9 mouse cellular contexts compared by ENCODE assay signal in the genomic region with DNA sequence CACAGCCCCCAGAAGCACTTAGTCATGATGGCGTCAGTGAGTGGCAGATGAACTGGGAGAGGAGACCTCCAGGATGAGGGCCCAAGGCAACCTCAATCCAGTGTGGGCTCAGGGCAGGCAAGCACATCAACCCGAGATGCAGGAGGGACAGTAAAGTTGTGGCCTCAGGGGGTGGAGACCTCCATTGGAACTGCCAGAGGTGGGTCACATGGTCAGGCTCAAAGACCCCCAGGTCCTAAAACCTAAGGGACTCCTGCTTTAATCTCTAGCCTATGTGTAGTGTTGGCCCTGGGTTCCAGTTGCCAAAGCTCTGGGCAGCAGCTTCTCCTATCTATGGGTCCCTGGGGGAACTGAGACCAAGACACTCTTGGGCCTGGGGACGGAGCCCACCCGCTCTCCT. TPM values are rescaled to one million over a fixed set of nuclear protein-coding genes. Genes with fewer than 3 reads are reported as not detected.
DNase-seq lines count a peak whose midpoint lies in the region; ATAC-seq and TF ChIP-seq lines count a peak whose summit lies in the region.
"Had no signal": no experiment of that assay in that cellular context is flagged by ENCODE, and none has a peak within 500 bp of the region (broad histone marks: within the 10 kb centered on the region; RNA-seq: fewer than 3 reads in every experiment).

No protein-coding gene starts in this region.

- TF ChIP-seq POLR2A in bone marrow, adult 2 months (IDR thresholded peaks at IDR 0.05; ENCODE audit: borderline replicate concordance, control insufficient read depth, low read depth, low read length) = no peak

- H3K27ac ChIP-seq in kidney, embryonic 14.5 days (ENCODE audit: low read depth, low read length) = peak overlapping the region; percentile 21; the same call in 1 of the 2 replicates
- H3K27ac ChIP-seq in bone marrow, adult 2 months (ENCODE audit: control insufficient read depth, insufficient read depth, low read depth, low read length, poor library complexity) = peak overlapping the region; percentile 82
- H3K27ac ChIP-seq in brown adipose tissue, adult 24 weeks (replicated peaks; ENCODE audit: low read depth, low read length) = peak overlapping the region; percentile 68
- peak overlapping the region; percentile 76 for H3K27ac ChIP-seq in limb, embryonic 15.5 days

- H3K4me1 ChIP-seq in kidney, embryonic 14.5 days (ENCODE audit: control insufficient read depth, insufficient read depth, low read length) = peaks cover 17% of the 10 kb centered on the region
- H3K4me1 ChIP-seq in bone marrow, adult 2 months (ENCODE audit: control insufficient read depth, insufficient read depth, low read length) = peaks cover 20% of the 10 kb centered on the region
- H3K4me1 ChIP-seq in brown adipose tissue, adult 24 weeks (ENCODE audit: control insufficient read depth, insufficient read depth, insufficient read length, low read length) = peaks cover 23% of the 10 kb centered on the region
- H3K4me1 ChIP-seq in limb, embryonic 15.5 days = peaks cover 37% of the 10 kb centered on the region

- H3K9me3 ChIP-seq in kidney, embryonic 14.5 days (ENCODE audit: control insufficient read depth, low read length) = no peaks in the 10 kb centered on the region
- no peaks in the 10 kb centered on the region for H3K9me3 ChIP-seq in limb, embryonic 15.5 days
- H3K9me3 ChIP-seq: neural tube, embryonic 12.5 days had no signal

- no peak overlapping the region for H3K4me2 ChIP-seq in kidney, embryonic 14.5 days (replicated peaks; ENCODE audit: low read depth, low read length)
- H3K4me2 ChIP-seq in limb, embryonic 15.5 days = no peak overlapping the region
- H3K4me2 ChIP-seq: neural tube, embryonic 12.5 days had no signal

- no peak overlapping the region for H3K9ac ChIP-seq in kidney, embryonic 14.5 days (ENCODE audit: low read depth, low read length)
- H3K9ac ChIP-seq in limb, embryonic 15.5 days = no peak overlapping the region
- H3K9ac ChIP-seq: neural tube, embryonic 12.5 days had no signal

- ATAC-seq in kidney, embryonic 14.5 days (ENCODE audit: low FRiP score, low TSS enrichment) = no peak
- no peak for ATAC-seq in limb, embryonic 15.5 days (ENCODE audit: insufficient number of reproducible peaks, low FRiP score, low TSS enrichment, low read depth)
- ATAC-seq in inflammation-experienced regulatory T-cells, adult 6 months = no peak

- WGBS in kidney, embryonic 14.5 days = 79% methylated on average over 4 of the region's 4 CpGs
- 36% methylated on average over 4 of the region's 4 CpGs for WGBS in bone marrow, adult 2 months
- WGBS in limb, embryonic 15.5 days = 70% methylated on average over 4 of the region's 4 CpGs

- no peaks in the 10 kb centered on the region for H3K27me3 ChIP-seq in kidney, embryonic 14.5 days (ENCODE audit: control insufficient read depth, insufficient read depth, low read length)
- no peaks in the 10 kb centered on the region for H3K27me3 ChIP-seq in limb, embryonic 15.5 days
- H3K27me3 ChIP-seq: neural tube, embryonic 12.5 days had no signal

- TF ChIP-seq CTCF in bone marrow, adult 2 months (IDR thresholded peaks at IDR 0.05; ENCODE audit: control insufficient read depth, insufficient read depth, low read length) = no peak

- DNase-seq in kidney, postnatal 4 days = no peak
- DNase-seq in cerebellum, adult 9-10 months = no peak
- DNase-seq: lung, adult 2 months had no signal

- H3K4me3 ChIP-seq in kidney, embryonic 14.5 days (ENCODE audit: low read length) = no peak overlapping the region
- peak overlapping the region; percentile 66 for H3K4me3 ChIP-seq in bone marrow, adult 2 months (replicated peaks; ENCODE audit: control insufficient read depth, low read depth, low read length)
- H3K4me3 ChIP-seq in brown adipose tissue, adult 24 weeks (ENCODE audit: insufficient read depth, low read depth, low read length) = no peak overlapping the region
- no peak overlapping the region for H3K4me3 ChIP-seq in limb, embryonic 15.5 days
- H3K4me3 ChIP-seq: neural tube, embryonic 12.5 days had no signal

- no peaks in the 10 kb centered on the region for H3K36me3 ChIP-seq in kidney, embryonic 14.5 days (ENCODE audit: control insufficient read depth, insufficient read depth, low read length)
- H3K36me3 ChIP-seq in limb, embryonic 15.5 days = no peaks in the 10 kb centered on the region
- H3K36me3 ChIP-seq: neural tube, embryonic 12.5 days had no signal

RNA-seq across cellular contexts. Expression of a gene that starts 0.8 kb away (rescaled TPM):
- polyA plus RNA-seq in kidney, embryonic 14.5 days (2014; fragmentation: Nextera tagmentation; extraction: Ambion mirVana) = 2.8 and 3.0 TPM in 2 replicates
- 12.7 and 47.1 TPM in 2 replicates for polyA plus RNA-seq in bone marrow, adult 2 months (2011; ENCODE audit: insufficient read depth, insufficient read length, low replicate concordance, missing spikeins)
- 1.8 and 2.2 TPM in 2 replicates for polyA plus RNA-seq in brown adipose tissue, adult 24 weeks (2012; ENCODE audit: insufficient read depth, insufficient read length, missing spikeins)
- 2.7 and 4.2 TPM in 2 replicates for polyA plus RNA-seq in limb, embryonic 15.5 days (2015; fragmentation: Nextera tagmentation; extraction: Ambion mirVana)
- polyA plus RNA-seq in inflammation-experienced regulatory T-cells, adult 6 months (2017; shearing (Covaris generic)) = under 1 TPM in 1 of 3 experiments, not detected in 2; 0.36 TPM

RNA-seq across cellular contexts. Expression of a gene that starts 6.2 kb away (rescaled TPM):
- 7.0 and 12.4 TPM in 2 replicates for polyA plus RNA-seq in kidney, embryonic 14.5 days (2014; fragmentation: Nextera tagmentation; extraction: Ambion mirVana)
- polyA plus RNA-seq in bone marrow, adult 2 months (2011; ENCODE audit: insufficient read depth, insufficient read length, low replicate concordance, missing spikeins) = 80.1 and 177 TPM in 2 replicates
- polyA plus RNA-seq in brown adipose tissue, adult 24 weeks (2012; ENCODE audit: insufficient read depth, insufficient read length, missing spikeins) = 25.3 and 25.4 TPM in 2 replicates
- 26.1 and 30.5 TPM in 2 replicates for polyA plus RNA-seq in limb, embryonic 15.5 days (2015; fragmentation: Nextera tagmentation; extraction: Ambion mirVana)
- polyA plus RNA-seq in inflammation-experienced regulatory T-cells, adult 6 months (2017; shearing (Covaris generic)) = 10 to 100 TPM; 23.5 to 38.0 (median 26.2) TPM

RNA-seq across cellular contexts. Expression of a gene that starts 16.2 kb away (rescaled TPM):
- 397 and 412 TPM in 2 replicates for polyA plus RNA-seq in kidney, embryonic 14.5 days (2014; fragmentation: Nextera tagmentation; extraction: Ambion mirVana)
- 41.6 and 58.3 TPM in 2 replicates for polyA plus RNA-seq in bone marrow, adult 2 months (2011; ENCODE audit: insufficient read depth, insufficient read length, low replicate concordance, missing spikeins)
- 1,010 and 1,143 TPM in 2 replicates for polyA plus RNA-seq in brown adipose tissue, adult 24 weeks (2012; ENCODE audit: insufficient read depth, insufficient read length, missing spikeins)
- polyA plus RNA-seq in limb, embryonic 15.5 days (2015; fragmentation: Nextera tagmentation; extraction: Ambion mirVana) = 244 and 254 TPM in 2 replicates
- polyA plus RNA-seq in inflammation-experienced regulatory T-cells, adult 6 months (2017; shearing (Covaris generic)) = 100 to 1,000 TPM; 219 to 266 (median 256) TPM

RNA-seq across cellular contexts. Expression of a gene that starts 21.8 kb away (rescaled TPM):
- polyA plus RNA-seq in kidney, embryonic 14.5 days (2014; fragmentation: Nextera tagmentation; extraction: Ambion mirVana) = 26.2 and 35.0 TPM in 2 replicates
- polyA plus RNA-seq in bone marrow, adult 2 months (2011; ENCODE audit: insufficient read depth, insufficient read length, low replicate concordance, missing spikeins) = 116 and 292 TPM in 2 replicates
- 5.3 and 7.7 TPM in 2 replicates for polyA plus RNA-seq in brown adipose tissue, adult 24 weeks (2012; ENCODE audit: insufficient read depth, insufficient read length, missing spikeins)
- polyA plus RNA-seq in limb, embryonic 15.5 days (2015; fragmentation: Nextera tagmentation; extraction: Ambion mirVana) = 46.3 and 52.4 TPM in 2 replicates
- 10 to 100 TPM; 57.2 to 85.0 (median 60.4) TPM for polyA plus RNA-seq in inflammation-experienced regulatory T-cells, adult 6 months (2017; shearing (Covaris generic))

RNA-seq across cellular contexts. Expression of a gene that starts 29.7 kb away (rescaled TPM):
- not detected in 2 replicates for polyA plus RNA-seq in kidney, embryonic 14.5 days (2014; fragmentation: Nextera tagmentation; extraction: Ambion mirVana)
- polyA plus RNA-seq in bone marrow, adult 2 months (2011; ENCODE audit: insufficient read depth, insufficient read length, low replicate concordance, missing spikeins) = 1.6 and 4.4 TPM in 2 replicates
- polyA plus RNA-seq in brown adipose tissue, adult 24 weeks (2012; ENCODE audit: insufficient read depth, insufficient read length, missing spikeins) = not detected in 2 replicates
- 3.7 and 6.7 TPM in 2 replicates for polyA plus RNA-seq in limb, embryonic 15.5 days (2015; fragmentation: Nextera tagmentation; extraction: Ambion mirVana)
- polyA plus RNA-seq in inflammation-experienced regulatory T-cells, adult 6 months (2017; shearing (Covaris generic)) = not detected
- polyA plus RNA-seq: neural tube, embryonic 12.5 days had no signal

Comparison
In these comparisons a context has a peak if more than half of its experiments do, and no peak if none do; other contexts are left out.
1. H3K27ac ChIP-seq: peak in every context shown above with its lines; median percentile 82 in bone marrow, adult 2 months; 76 in limb, embryonic 15.5 days; 68 in brown adipose tissue, adult 24 weeks; 21 in kidney, embryonic 14.5 days.